Mouse (Mus musculus) cerebellum, adult 9-11 months (tissue): ENCODE results near the gene Capn2.

Source experiments
- DNase-seq: peaks from one replicate; pipeline ENCODE4 v3.0.0; 2022

Capn2 gene

GRCm38 (mm10) chr1:182500224-182500623 lies 17.2 kb downstream of the Capn2 start:
- DNase-seq = no peak

DNA sequence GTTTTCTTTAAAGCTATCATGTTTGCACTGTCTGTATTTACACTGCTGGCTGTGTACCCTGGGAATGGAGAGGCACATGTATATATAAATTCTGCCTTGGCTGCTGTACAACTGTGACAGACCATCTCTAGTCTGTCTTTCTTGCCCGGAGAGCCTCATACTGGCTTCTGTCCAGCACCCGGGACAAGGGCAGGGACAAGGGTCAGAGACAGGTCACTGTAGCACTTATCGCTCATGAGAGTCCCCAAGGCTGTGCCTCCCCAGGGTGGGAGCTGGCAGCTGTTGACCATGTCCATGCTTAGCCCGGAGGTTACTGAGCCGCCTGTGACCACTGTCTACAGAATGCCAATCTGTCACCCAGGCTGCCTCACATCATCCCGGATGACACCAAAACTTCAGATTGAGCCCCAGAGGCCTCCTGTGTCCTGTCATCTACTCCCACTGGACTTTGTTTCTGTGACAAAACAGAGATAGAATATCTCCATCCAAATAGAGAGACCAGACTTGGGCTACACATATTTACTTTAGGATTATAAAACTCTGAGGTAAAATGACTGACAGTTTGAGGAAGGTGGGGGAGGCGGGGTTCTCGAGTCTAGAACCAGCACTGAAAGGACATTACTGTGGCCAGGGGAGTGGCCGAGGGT lies 17.8 kb downstream of the Capn2 start:
- DNase-seq = no peak

DNA sequence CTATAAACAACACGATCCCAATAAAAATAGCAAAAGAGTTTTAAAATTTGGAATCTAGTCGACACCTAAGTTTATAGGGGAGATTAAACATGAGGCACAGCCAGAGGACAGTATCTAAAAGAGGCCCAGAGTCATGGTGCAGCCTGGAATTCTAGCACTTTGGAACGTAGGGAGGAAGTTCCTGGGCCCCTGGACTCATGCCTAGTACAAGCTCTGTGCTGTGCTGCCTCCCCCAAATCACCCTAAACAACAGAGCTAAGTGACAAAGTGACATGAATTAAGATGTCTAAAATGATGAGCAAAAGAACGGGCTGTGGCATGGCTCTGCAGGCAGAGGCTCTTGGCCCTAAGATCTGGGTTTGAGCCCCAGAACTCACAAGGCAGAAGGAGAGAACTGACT lies 19.7 kb downstream of the Capn2 start:
- DNase-seq = no peak

DNA sequence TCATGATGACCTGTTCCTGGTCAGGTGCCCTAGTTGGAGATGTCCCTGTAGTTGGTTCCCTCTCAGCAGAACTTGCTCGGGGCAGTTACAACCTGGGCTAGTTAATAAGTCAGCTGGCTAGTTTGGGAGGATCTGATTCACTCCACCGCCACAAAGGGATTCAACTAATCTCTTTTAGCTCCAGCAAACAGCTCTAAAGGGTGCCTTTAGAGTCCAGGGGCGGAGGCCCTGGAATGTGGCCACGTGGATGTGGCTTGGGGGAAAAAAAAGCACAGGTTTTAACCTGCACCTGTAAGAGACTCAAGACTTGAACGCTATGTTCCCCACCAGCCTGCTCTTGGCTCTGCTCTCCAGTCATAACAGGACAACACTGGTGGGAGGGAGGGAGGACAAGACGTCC lies 20.7 kb downstream of the Capn2 start:
- no peak for DNase-seq

GRCm38 (mm10) chr1:182494285-182495145 lies 22.9 kb downstream of the Capn2 start:
- DNase-seq = no peak

- DNase-seq = no peak
Measured at GRCm38 (mm10) chr1:182491839-182492238, 25.6 kb downstream of the Capn2 start.

DNA sequence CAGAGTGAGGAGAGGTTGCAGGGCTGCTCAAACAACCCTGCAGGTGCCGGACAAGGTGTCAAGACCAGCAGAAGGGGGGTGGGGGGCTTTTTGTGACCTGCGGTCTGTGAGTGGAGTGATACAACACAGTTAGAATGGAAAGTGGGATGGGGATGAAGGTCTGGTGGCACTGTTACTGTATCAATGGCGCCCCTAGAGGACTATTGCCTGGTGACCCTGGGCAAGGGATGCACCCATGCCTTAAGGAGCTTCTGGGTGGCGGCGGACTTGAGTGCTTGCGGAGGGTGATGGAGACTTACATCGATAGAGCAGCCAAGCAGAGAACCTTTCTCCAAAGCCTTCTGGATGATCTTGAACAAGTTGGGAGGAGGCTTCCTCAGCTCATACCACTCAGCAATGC lies 26.8 kb downstream of the Capn2 start:
- no peak for DNase-seq

- DNase-seq = peak; percentile 92
Measured at GRCm38 (mm10) chr1:182489803-182490452, 27.5 kb downstream of the Capn2 start.

- DNase-seq = peak; percentile 38
Measured at GRCm38 (mm10) chr1:182488503-182488902, 28.9 kb downstream of the Capn2 start.

DNA sequence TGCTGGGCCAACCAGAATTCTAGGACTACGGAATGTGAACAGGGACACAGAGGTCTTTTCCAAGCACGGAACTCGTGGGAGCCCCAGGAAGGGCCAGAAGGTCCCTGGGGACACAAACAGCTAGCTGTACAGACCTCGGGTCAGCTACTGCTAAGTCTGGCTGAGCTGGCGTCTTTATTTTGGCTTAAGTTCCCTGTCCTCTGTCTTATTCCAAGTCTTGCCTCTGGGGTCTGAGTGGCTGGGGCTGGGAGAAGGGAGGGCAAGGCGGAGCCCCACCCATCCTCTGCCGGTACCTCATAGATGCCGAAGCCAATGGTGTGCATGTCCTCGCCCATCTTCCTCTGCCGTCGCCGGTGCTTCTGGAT lies 33.5 kb downstream of the Capn2 start:
- DNase-seq = peak; percentile 36

GRCm38 (mm10) chr1:182482991-182483909 lies 34.2 kb downstream of the Capn2 start:
- no peak for DNase-seq

- DNase-seq = no peak
Measured at GRCm38 (mm10) chr1:182481646-182482295, 35.6 kb downstream of the Capn2 start.

- no peak for DNase-seq
Measured at GRCm38 (mm10) chr1:182481138-182481537, 36.3 kb downstream of the Capn2 start.

DNA sequence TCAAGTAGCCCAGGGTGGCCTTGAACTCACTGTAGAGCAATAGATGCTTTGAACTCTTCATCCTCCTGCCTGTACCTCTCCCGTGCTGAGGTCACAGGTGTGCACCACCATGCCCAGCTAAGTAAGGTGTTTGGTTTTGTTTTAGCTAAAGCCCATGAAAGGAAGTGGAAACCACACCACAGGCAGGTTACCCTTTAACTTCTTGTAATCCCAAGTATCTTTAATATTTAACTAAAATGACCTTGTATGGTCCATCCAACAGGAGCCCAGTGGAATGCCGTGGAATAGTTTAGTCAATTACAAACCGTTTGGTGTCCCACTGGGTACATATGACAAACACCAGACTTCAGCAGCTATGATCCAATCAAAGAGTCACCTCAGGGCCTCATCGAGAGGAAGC lies 38.5 kb downstream of the Capn2 start:
- no peak for DNase-seq

GRCm38 (mm10) chr1:182475005-182475796 lies 42.2 kb downstream of the Capn2 start:
- peak; percentile 57 for DNase-seq

GRCm38 (mm10) chr1:182465978-182466377 lies 51.4 kb downstream of the Capn2 start:
- DNase-seq = no peak

GRCm38 (mm10) chr1:182465309-182465708 lies 52.1 kb downstream of the Capn2 start:
- no peak for DNase-seq

- peak; percentile 95 for DNase-seq
Measured at GRCm38 (mm10) chr1:182461813-182462212, 55.6 kb downstream of the Capn2 start.

DNA sequence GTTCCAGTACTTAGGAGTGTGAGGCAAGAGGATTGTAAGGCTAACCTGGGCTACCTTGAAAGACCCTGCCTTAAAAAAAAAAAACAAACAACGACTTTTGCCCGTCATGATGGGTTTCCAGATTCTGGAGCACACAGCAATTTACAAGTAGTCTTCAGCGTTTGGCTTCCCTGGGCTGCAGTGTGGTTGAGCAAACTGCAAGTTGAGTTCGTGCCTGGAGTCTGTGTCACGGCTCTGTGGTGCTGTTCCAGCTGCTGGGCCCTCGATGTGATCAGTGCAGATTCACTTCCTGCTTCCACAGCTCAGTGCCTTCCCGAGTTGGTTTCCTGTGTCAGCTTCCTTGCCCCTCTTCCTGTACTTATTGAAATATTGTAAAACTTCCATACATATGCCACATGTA lies 56.1 kb downstream of the Capn2 start:
- DNase-seq = no peak

- no peak for DNase-seq
Measured at GRCm38 (mm10) chr1:182460291-182461244, 56.8 kb downstream of the Capn2 start.
